Mouse (Mus musculus) lung, postnatal 14 days (tissue): ENCODE results near the gene Dmgdh.

Source experiments
- DNase-seq: peaks from one replicate; pipeline ENCODE4 v3.0.0; 2021

Dmgdh gene

DNA sequence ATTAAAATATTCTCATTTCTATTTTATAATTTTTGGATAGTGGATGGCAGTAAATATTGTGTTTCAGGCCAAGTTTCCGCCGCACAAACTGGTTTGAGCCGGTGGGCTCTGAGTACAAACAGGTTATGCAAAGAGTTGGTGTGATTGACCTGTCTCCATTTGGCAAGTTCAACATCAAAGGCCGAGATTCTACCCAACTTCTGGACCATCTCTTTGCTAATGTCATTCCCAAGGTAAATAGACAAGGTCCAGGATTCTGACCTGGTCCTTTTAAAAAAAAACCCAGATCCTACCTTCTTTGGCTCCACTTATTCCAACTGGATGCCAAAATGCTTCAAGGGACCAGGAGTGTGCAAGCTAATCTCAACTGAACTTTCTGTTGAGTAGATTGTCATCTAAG is 37.0 kb downstream of the Dmgdh start:
- no peak for DNase-seq

DNA sequence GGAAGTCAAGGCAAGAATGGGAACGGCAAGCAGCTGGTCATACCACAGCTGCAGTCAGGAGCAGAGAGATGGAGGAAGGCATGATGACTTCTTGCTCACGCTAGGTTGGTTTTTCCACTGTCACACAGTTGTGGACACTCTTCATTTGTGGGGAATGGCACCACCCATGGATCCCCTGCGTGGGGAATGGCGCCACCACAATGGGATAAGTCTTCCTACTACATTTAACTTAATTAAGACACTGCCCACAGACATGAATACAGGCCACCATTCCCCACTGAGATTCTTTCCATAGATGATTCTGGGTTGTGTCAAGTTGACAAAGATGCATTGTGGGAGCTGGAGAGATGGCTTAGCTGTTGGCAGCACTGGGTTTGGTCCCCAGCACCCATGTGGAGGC is 38.1 kb downstream of the Dmgdh start:
- no peak for DNase-seq

- DNase-seq: no peak
Measured at GRCm38 (mm10) chr13:93713826-93714225, 39.6 kb downstream of the Dmgdh start.

DNA sequence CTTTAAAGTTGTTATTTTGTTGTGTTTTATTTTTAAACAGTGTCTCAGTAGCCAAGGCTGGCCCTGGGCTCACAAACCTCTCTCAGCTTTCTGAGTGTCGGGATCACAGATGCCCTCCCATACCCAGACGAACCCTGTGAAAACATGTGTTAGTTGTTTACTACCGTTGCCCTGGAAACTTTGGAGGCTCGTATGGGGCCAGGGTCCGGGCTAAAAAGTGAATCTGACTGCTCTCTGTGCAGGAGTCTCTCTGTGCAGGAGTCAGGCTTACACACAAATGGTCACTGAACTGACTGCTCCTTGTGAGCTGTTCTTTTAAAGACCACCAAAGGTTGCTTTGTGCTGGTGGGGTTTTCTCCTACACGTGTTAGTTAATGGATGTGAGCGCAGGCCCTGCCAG is 42.9 kb downstream of the Dmgdh start:
- DNase-seq: no peak

DNA sequence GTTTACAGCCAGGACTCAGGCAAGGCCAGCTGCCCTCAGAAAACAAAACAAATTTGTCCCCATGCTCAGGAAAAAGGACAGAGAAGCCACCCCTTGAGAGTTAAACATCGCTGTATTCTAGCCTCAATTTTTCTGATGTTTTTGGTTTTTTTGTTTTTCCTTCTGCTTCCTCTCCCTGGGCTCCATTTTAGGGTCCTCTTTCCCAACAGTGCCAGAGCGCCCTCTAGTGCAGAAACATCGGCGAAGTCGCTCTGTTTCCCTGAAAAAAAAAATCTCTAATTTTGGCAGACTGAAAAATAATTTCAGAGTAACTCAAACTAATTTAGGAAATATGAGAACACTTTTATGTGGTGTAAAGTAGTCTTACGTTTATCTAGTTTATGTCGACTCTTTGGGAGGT is 44.7 kb downstream of the Dmgdh start:
- peak; percentile 71 for DNase-seq

DNA sequence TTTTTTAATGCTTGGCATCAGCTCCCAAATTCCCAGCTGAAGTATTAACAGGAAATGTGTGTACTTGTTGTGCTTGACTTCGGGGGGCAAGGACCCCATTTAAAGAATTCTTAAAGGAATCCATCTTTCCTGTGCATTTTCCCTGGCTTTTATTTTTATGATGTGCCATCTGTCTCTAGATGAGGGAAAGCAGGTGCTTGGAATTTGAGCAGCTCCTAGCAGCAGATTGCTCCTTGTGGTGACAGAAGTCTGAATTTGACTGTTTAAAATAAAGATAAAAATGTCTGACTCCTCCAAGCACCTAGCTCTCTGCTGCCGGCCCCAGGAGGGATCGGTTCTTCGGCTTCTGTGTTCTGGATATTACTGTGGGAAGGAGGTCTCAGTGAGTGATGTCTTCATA is 47.7 kb downstream of the Dmgdh start:
- no peak for DNase-seq

DNA sequence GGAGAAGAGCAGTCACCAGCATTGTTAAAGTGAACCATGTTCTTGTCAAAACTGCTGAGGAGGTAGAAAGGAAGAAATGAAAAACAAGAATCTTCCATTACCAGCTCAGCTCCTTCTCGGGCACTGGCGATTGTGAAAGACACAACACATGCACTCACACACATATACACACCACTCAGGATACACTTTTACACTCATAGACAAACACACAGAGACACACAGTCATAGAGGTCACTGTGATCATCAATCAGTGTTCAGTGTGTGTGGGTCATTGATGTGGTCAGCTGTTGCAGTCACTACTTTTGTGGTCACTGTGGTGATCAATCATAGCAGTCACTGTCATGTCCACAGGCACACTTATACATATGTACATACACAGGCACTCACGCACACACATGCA is 49.2 kb downstream of the Dmgdh start:
- no peak for DNase-seq

- peak; percentile 7 for DNase-seq
Measured at GRCm38 (mm10) chr13:93724206-93724605, 50.0 kb downstream of the Dmgdh start.

DNA sequence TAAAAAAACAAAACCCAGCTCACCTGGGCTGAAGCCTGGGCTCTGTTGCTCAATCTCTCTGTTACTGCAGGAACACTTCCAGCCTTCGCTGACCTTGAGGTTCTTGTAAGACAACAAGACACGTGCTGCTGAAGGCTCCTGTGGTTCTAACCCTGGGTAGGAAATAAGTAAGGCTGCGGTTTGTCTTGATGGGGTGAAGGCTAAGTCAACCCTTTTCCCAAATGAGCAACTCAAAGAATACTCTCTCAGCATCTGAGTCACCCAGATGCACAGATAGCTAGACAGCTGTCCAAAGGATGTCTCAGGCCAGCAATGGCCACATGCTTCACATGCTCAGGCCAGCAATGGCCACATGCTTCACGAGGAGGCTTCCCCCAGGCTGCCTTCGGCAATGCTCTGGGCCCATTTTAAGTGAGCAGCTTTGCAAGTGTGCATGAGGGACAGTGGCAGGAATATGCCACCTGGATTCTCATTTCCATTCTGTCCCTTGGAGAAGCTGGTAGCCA is 61.0 kb downstream of the Dmgdh start:
- no peak for DNase-seq

DNA sequence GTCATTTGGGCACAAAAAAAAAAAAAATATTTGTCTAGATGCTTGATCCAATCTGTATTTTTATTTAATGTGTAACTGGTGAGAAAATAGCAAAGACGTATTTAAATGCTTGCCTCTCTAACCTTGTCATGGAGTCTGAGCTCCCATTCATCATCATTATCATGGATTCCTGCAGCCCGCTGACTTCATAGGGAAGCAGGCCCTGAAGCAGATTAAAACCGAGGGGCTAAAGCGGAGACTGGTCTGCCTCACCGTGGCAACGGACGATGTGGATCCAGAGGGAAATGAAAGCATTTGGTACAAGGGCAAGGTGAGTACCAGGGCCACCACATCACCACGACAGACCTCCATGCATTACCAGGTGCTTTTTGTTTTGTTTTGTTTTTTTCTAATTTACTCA is 69.9 kb downstream of the Dmgdh start:
- DNase-seq: no peak

- no peak for DNase-seq
Measured at GRCm38 (mm10) chr13:93752597-93753400, 78.6 kb downstream of the Dmgdh start.

GRCm38 (mm10) chr13:93755084-93755483 is 80.9 kb downstream of the Dmgdh start:
- DNase-seq: no peak

DNA sequence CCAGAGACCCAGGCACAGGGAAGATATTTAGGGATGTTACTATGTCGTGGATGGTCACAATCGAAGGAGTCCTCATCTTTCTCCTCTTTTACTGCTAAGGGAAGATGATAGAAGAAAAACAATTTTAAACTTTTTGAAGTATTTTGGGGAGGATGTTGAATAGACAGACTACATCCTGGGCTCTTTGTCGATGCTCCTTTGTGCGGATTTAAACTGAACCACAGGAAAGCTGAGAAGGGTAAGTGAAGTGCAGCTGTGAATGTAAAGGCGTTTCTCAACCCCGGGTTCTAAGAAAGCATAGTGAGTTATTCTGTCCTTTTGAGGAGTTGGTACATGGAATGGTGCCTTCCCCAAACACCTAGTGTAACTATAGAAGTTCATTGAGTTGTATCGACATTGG is 82.4 kb downstream of the Dmgdh start:
- DNase-seq: no peak

DNA sequence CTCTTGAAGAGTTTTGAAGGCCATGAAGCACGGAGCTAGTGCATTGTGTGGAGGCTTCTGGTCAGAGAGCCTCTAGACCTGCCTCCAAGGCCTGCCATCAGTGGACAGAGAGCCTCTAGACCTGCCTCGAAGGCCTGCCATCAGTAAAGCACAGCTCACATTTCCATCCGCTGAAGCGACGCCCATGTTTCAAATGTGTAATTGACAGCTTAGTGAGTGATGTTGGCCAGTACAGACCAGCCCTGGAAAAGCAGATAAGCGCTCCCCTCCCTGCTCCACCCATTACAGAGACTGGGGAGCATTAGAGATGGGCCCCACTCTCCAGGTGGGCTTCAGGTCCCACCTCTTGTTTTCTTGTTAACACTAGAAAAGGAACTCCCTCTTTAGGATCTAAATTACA is 83.3 kb downstream of the Dmgdh start:
- no peak for DNase-seq

DNA sequence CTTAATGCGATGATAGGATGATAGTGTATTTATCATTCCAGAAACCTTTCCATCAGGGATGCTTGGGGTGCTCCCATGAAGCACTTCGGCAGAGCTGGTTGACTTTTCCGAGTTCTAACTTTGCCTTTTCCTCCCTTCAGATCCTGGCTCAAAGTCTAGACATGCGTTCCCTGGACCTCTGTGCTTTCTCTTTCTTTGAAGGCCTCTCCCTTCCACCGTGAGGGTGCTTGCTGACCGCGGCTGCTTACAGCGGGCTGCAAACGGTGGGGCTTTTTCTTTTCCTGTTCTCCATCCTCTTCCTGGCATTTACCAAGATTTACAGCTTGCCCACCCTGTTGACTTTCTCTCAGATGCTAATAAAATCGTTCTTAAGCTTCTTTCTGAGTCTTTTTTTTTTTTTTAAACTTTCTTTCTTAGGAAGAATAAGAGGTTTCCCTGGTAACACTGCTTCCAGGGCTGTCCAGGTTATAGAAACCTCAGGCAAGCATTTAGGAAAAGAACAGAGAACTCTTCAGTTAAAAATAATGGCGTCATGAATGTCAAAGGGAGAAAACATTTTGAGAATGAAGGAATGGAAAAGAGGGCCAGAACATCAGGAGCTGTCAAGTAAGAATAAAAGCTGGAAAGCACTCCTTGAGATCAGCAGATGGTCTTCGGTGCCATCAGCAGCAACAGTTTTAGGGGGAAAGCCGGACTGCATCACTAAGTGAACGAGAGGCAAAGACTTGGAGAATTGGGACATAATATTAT is 84.1 kb downstream of the Dmgdh start:
- no peak for DNase-seq

GRCm38 (mm10) chr13:93761831-93762230 is 87.6 kb downstream of the Dmgdh start:
- no peak for DNase-seq

DNA sequence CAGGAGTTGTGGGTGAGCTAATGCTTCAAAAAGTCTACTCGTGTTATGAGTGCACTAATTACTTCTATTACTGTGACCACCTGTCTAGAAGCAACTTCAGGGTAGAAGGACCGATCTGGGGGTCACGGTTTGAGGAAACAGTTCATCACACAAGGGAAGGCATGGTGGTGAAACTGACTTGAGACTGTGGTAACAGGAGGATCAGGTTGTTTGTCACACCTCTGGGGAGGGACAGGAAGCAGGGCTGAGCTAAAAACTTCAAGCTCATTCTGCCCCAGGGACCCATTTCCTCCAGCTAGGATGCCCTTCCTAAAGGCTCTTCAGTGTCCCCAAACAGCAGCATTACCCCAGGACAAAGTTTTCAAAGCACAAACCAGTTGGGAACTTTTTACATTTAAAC is 88.6 kb downstream of the Dmgdh start:
- DNase-seq: no peak

GRCm38 (mm10) chr13:93764321-93764973 is 90.2 kb downstream of the Dmgdh start:
- no peak for DNase-seq

GRCm38 (mm10) chr13:93771031-93771587 is 96.9 kb downstream of the Dmgdh start:
- DNase-seq: no peak

DNA sequence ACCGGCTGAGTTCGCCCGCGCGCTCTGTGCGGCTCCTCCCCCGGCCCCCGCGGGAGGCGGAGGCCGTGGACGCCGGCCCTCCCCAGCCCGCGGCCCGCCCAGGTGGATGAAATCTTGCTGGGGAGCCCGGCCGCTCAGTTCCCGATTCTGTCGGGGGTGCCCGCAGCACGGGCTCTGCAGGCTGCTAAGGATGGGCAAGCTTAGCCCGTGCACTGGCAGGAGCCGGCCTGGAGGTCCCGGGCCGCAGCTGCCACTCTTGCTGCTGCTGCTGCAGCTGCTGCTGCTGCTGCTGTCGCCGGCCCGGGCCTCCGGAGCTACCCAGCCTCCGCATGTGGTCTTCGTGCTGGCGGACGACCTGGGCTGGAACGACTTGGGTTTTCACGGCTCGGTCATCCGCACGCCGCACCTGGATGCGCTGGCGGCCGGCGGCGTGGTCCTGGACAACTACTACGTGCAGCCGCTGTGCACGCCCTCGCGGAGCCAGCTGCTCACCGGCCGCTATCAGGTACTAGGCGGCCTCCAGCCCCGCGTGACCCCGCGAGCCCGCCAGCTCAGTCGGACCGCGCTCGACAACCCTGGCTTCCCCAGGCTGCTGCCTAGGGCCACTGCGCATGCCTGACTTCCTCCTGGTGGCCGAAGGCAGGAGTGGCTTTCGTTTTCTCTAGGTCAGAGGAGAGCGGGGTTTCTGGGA is 97.5 kb downstream of the Dmgdh start, which contains the start of gene Arsb:
Arsb (plus strand) TSS at position 43 of the 691 bp plus-strand sequence.
- DNase-seq: peak; percentile 86

DNA sequence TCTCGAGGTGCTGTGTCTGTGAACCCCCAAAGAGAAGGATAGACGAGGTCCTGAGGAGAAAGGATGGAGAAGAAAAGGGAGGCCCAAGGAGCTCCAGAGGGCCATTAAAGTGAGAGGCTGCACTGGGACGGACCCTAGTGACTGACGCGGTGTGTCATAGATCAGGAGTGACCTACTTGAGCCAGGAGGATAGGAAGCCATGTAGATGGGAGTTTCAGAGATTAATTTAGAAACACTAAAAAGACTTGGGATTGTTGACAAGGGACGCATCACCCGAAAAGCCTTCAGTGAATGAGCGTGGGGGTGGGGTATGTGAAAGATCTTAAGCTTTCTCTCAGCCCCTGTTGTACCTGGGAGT is 98.0 kb downstream of the Dmgdh start:
- DNase-seq: no peak

GRCm38 (mm10) chr13:93772861-93773260 is 98.6 kb downstream of the Dmgdh start:
- no peak for DNase-seq
